Mouse (Mus musculus) limb, embryonic 14.5 days (tissue): ENCODE data around the gene Tmem161a. TPM values are rescaled to one million over a fixed set of nuclear protein-coding genes. Genes with fewer than 3 reads are reported as not detected.
"Not testable (repeated sequence)": the region's sequence is repeated elsewhere in the genome, so short reads cannot be mapped to it uniquely, and the experiment has no call there.

Experiments used
- ATAC-seq: fragments of 200-750 bp; cut with Nextera tagmentation; 2 replicates; pipeline ENCODE4 v1.8.0; 2017; ENCODE audit warnings: low read depth, moderate number of reproducible peaks, moderate TSS enrichment; ENCODE audit not compliant: low FRiP score
- DNase-seq: peaks from one replicate; pipeline ENCODE4 v3.0.0-alpha.2; 2015; ENCODE audit warnings: low spot score
- H3K27ac ChIP-seq: fragments of 300-500 bp; sonication (generic); replicated peaks from 2 replicates; pipeline ENCODE4 v1.5.1; 2014; ENCODE audit warnings: low read depth, mild to moderate bottlenecking, low read length, moderate library complexity, mixed read lengths
- H3K27me3 ChIP-seq: fragments of 300-500 bp; sonication (generic); 2 replicates; pipeline ENCODE4 v1.6.1; 2014; ENCODE audit warnings: low read length, mixed read lengths; ENCODE audit not compliant: control insufficient read depth, insufficient read depth
- H3K36me3 ChIP-seq: fragments of 300-500 bp; sonication (generic); 2 replicates; pipeline ENCODE4 v1.6.1; 2014; ENCODE audit warnings: mild to moderate bottlenecking, low read length, moderate library complexity, mixed read lengths; ENCODE audit not compliant: control insufficient read depth, insufficient read depth
- H3K4me1 ChIP-seq: fragments of 300-500 bp; sonication (generic); 2 replicates; pipeline ENCODE4 v1.6.1; 2014; ENCODE audit warnings: antibody characterized with exemption, low read length, mixed read lengths; ENCODE audit not compliant: control insufficient read depth, insufficient read depth
- H3K4me2 ChIP-seq: fragments of 300-500 bp; sonication (generic); replicated peaks from 2 replicates; pipeline ENCODE4 v1.6.1; 2014; ENCODE audit warnings: low read depth, mild to moderate bottlenecking, low read length, moderate library complexity; ENCODE audit not compliant: severe bottlenecking
- H3K4me3 ChIP-seq: fragments of 300-500 bp; sonication (generic); replicated peaks from 2 replicates; pipeline ENCODE4 v1.5.1; 2014; ENCODE audit warnings: low read length
- H3K9ac ChIP-seq: fragments of 300-500 bp; sonication (generic); 2 replicates; pipeline ENCODE4 v1.6.1; 2014; ENCODE audit warnings: mild to moderate bottlenecking, low read depth, low read length, moderate library complexity; ENCODE audit not compliant: severe bottlenecking
- H3K9me3 ChIP-seq: fragments of 300-500 bp; sonication (generic); 2 replicates; pipeline ENCODE4 v1.6.1; 2016; ENCODE audit warnings: low read length; ENCODE audit not compliant: control insufficient read depth
- POLR2A ChIP-seq: fragments of 200-500 bp; IDR thresholded peaks from 2 replicates; pipeline ENCODE4 v1.8.0; 2012; ENCODE audit warnings: inconsistent platforms, mild to moderate bottlenecking, moderate library complexity, borderline replicate concordance; ENCODE audit not compliant: insufficient read depth, insufficient read length; ENCODE audit errors: extremely low read depth
- WGBS: fragments of 180-500 bp; shearing (Covaris S2); extraction: QIAGEN DNeasy Blood & Tissue Kit; methylation state at CpG from one replicate; pipeline ENCODE4 v1.1.7; 2014; 5-methylcytosine and 5-hydroxymethylcytosine counted together
- polyA plus RNA-seq, 2 experiments: library from polyadenylated mRNA; depleted of rRNA in 1 of 2; stranded (reverse) in 1 of 2; unstranded in 1 of 2; fragments of >200 nt; fragmentation: Nextera tagmentation in 1 of 2; extraction: Ambion mirVana in 1 of 2; gene quantifications; 2 replicates each; pipeline versions ENCODE4 v1.2.1 to v1.2.3; 2012 to 2014

The Tmem161a gene
- polyA plus RNA-seq, 2 experiments = 49.9 to 151 TPM

- H3K9me3 ChIP-seq = no peaks in the 10 kb centered on the region
- H3K27me3 ChIP-seq = no peaks in the 10 kb centered on the region
- peak overlapping the region; percentile 98 for H3K4me2 ChIP-seq
- H3K36me3 ChIP-seq = no peaks in the 10 kb centered on the region
- H3K9ac ChIP-seq = peak overlapping the region; percentile 62; the same call in 1 of the 2 replicates
- ATAC-seq (no peak), DNase-seq (no peak)
- 81% methylated on average over 1 of the region's 1 CpGs for WGBS
- TF ChIP-seq POLR2A = no peak
- no peaks in the 10 kb centered on the region for H3K4me1 ChIP-seq
- H3K4me3 ChIP-seq = peak overlapping the region; percentile 75
- no peak overlapping the region for H3K27ac ChIP-seq
Measured at GRCm38 (mm10) chr8:70211275-70211674, 39.1 kb downstream of the Tmem161a start.

GRCm38 (mm10) chr8:70211726-70212111 lies 39.6 kb downstream of the Tmem161a start:
- Histone ChIP-seq H3K4me1 (no peaks in the 10 kb centered on the region), H3K9me3 (no peaks in the 10 kb centered on the region), H3K27me3 (no peaks in the 10 kb centered on the region), H3K36me3 (no peaks in the 10 kb centered on the region), H3K4me3 (peak overlapping the region; percentile 75), H3K27ac (no peak overlapping the region), H3K9ac (peak overlapping the region; percentile 62), H3K4me2 (peak overlapping the region; percentile 98)
- ATAC-seq (no peak), DNase-seq (no peak)
- TF ChIP-seq POLR2A = no peak
- 3% methylated on average over 22 of the region's 31 CpGs for WGBS

GRCm38 (mm10) chr8:70212112-70213055 lies 40.2 kb downstream of the Tmem161a start, which contains the start of gene Slc25a42:
Slc25a42 (minus strand) TSS chr8:70212305.
- peak within 1 kb of the TSS; percentile 62 for H3K9ac ChIP-seq

GRCm38 (mm10) chr8:70214411-70214810 lies 42.3 kb downstream of the Tmem161a start:
- no peak for ATAC-seq
- H3K27me3 ChIP-seq = no peaks in the 10 kb centered on the region

More at GRCm38 (mm10) chr8:70212112-70213055, 40.2 kb downstream of the Tmem161a start, which contains the start of gene Slc25a42:
- no peaks in the 10 kb centered on the region for H3K27me3 ChIP-seq
- no peak within 1 kb of the TSS for H3K27ac ChIP-seq
- ATAC-seq (peak; percentile 97), DNase-seq (peak; percentile 99)
- H3K4me3 ChIP-seq = peak within 1 kb of the TSS; percentile 75
- H3K4me1 ChIP-seq = no peaks in the 10 kb centered on the region
- H3K4me2 ChIP-seq = peak within 1 kb of the TSS; percentile 98
- WGBS = under 1% methylated on average over 64 of the region's 66 CpGs
- H3K9me3 ChIP-seq = no peaks in the 10 kb centered on the region
- 0 out of 2 replicates have a peak, but pooled peaks have one; percentile 35 for TF ChIP-seq POLR2A
- no peaks in the 10 kb centered on the region for H3K36me3 ChIP-seq

DNA sequence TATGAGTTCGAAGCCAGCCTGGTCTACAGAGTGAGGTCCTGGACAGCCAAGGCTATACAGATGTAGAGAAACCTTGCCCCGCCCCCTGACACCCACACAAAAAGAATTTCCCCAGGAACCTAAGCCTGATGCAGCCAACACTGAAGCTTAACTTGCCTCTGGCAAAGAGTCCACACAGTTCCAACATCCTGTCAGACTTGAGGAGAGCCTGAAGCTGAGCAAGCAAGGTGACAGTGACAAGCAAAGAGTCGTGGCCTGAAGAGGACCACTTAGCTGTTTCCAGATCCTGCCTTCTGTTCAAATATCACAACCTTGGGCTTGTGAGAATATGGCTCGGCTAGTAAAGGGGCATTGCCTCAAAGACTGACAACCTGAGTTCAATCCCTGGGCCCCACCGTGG lies 42.9 kb downstream of the Tmem161a start:
- Histone ChIP-seq H3K36me3 (no peaks in the 10 kb centered on the region), H3K27ac (no peak overlapping the region), H3K4me1 (no peaks in the 10 kb centered on the region), H3K9ac (no peak overlapping the region), H3K4me3 (no peak overlapping the region), H3K9me3 (no peaks in the 10 kb centered on the region), H3K4me2 (no peak overlapping the region), H3K27me3 (no peaks in the 10 kb centered on the region)
- ATAC-seq = no peak
- no peak for DNase-seq
- TF ChIP-seq POLR2A = no peak
- WGBS = 73% methylated on average over 5 of the region's 5 CpGs

More at GRCm38 (mm10) chr8:70214411-70214810, 42.3 kb downstream of the Tmem161a start:
- Histone ChIP-seq H3K4me3 (no peak overlapping the region), H3K9me3 (no peaks in the 10 kb centered on the region), H3K36me3 (no peaks in the 10 kb centered on the region), H3K4me2 (no peak overlapping the region), H3K9ac (no peak overlapping the region), H3K27ac (no peak overlapping the region), H3K4me1 (no peaks in the 10 kb centered on the region)
- TF ChIP-seq POLR2A = no peak
- WGBS = 66% methylated on average over 3 of the region's 3 CpGs
- no peak for DNase-seq

DNA sequence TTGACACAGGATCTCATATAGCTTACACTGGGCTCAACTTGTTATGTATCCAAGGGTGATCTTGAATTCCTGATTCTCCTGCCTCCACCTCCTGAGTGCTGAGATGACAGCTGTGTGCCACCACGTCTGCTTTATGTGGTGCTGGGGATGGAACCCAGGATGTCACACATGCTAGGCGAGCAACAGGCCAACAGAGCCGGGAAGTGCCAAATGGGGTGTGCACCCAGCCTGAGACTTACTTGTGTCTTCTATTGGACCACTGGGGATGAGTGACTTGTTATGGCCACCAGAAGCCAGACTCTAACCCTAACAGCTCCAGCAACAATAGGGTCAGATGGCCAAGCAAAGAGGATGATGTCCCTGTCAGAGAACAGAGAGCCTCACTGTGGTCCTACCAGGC lies 44.0 kb downstream of the Tmem161a start:
- not testable (repeated sequence) for H3K4me2 ChIP-seq, H3K27ac ChIP-seq, H3K36me3 ChIP-seq, H3K9me3 ChIP-seq, H3K4me1 ChIP-seq, DNase-seq, ATAC-seq, H3K4me3 ChIP-seq, H3K27me3 ChIP-seq, H3K9ac ChIP-seq
- WGBS = 66% methylated on average over 3 of the region's 3 CpGs
